8 mouse cellular contexts compared by ENCODE assay signal in genomic region chrX:93069569-93070289, GRCm38 (mm10).
DNase-seq lines count a peak whose midpoint lies in the region; ATAC-seq and TF ChIP-seq lines count a peak whose summit lies in the region.

No protein-coding gene starts in this region.

- H3K4me2 ChIP-seq in midbrain, embryonic 13.5 days (replicated peaks) = peak overlapping the region; percentile 46
- H3K4me2 ChIP-seq in stomach, embryonic 16.5 days (ENCODE audit: low read depth, low read length) = peak overlapping the region; percentile 28

- H3K9ac ChIP-seq in midbrain, embryonic 13.5 days (replicated peaks) = 0 out of 2 replicates have a peak overlapping the region, but pooled peaks have one; percentile 10
- H3K9ac ChIP-seq in stomach, embryonic 16.5 days (ENCODE audit: low read length) = no peak overlapping the region

- no peaks in the 10 kb centered on the region for H3K9me3 ChIP-seq in midbrain, embryonic 13.5 days
- H3K9me3 ChIP-seq in stomach, embryonic 16.5 days (replicated peaks; ENCODE audit: control insufficient read depth, low read length) = no peaks in the 10 kb centered on the region

- H3K27ac ChIP-seq in thymus, adult 2 months (ENCODE audit: control insufficient read depth, insufficient read depth, low read length) = no peak overlapping the region
- no peak overlapping the region for H3K27ac ChIP-seq in cortical plate, adult 2 months (ENCODE audit: insufficient read depth, low read length)
- H3K27ac ChIP-seq in midbrain, embryonic 13.5 days = no peak overlapping the region
- no peak overlapping the region for H3K27ac ChIP-seq in stomach, embryonic 16.5 days (ENCODE audit: low read length)

- H3K27me3 ChIP-seq in thymus, adult 2 months (ENCODE audit: control insufficient read depth, insufficient read depth, low read length) = no peaks in the 10 kb centered on the region
- H3K27me3 ChIP-seq in midbrain, embryonic 13.5 days = no peaks in the 10 kb centered on the region
- no peaks in the 10 kb centered on the region for H3K27me3 ChIP-seq in stomach, embryonic 16.5 days (ENCODE audit: control insufficient read depth, insufficient read depth, low read length)

- peak; percentile 2 for DNase-seq in thymus, adult 2 months
- DNase-seq in thymus, adult 18-20 months = no peak
- DNase-seq in gastrocnemius, postnatal 14 days = peak; percentile 18
- DNase-seq in kidney, adult 18-20 months = peak; percentile 55
- peak; percentile 19 to 35 for DNase-seq in left cerebral cortex, postnatal 36 days (ENCODE audit: low spot score in 2 of 2)

- no peak for TF ChIP-seq POLR2A in thymus, adult 2 months (IDR thresholded peaks at IDR 0.05; ENCODE audit: control insufficient read depth, extremely low read depth, insufficient read depth, low read length, poor library complexity)
- no peak for TF ChIP-seq POLR2A in cortical plate, adult 2 months (IDR thresholded peaks at IDR 0.05; ENCODE audit: extremely low read depth, insufficient read depth, low read length)

- 4% methylated on average over 13 of the region's 13 CpGs for WGBS in thymus, adult 2 months
- 23% methylated on average over 13 of the region's 13 CpGs for WGBS in midbrain, embryonic 13.5 days
- 20% methylated on average over 13 of the region's 13 CpGs for WGBS in stomach, embryonic 16.5 days

- H3K4me1 ChIP-seq in thymus, adult 2 months (replicated peaks; ENCODE audit: control insufficient read depth, insufficient read depth, low read length) = no peaks in the 10 kb centered on the region
- H3K4me1 ChIP-seq in cortical plate, adult 2 months (ENCODE audit: control insufficient read depth, insufficient read depth, low read length) = no peaks in the 10 kb centered on the region
- no peaks in the 10 kb centered on the region for H3K4me1 ChIP-seq in midbrain, embryonic 13.5 days (replicated peaks)
- H3K4me1 ChIP-seq in stomach, embryonic 16.5 days (ENCODE audit: control insufficient read depth, insufficient read depth, low read length) = no peaks in the 10 kb centered on the region

- no peaks in the 10 kb centered on the region for H3K36me3 ChIP-seq in thymus, adult 2 months (ENCODE audit: control insufficient read depth, insufficient read depth, low read length)
- H3K36me3 ChIP-seq in midbrain, embryonic 13.5 days = no peaks in the 10 kb centered on the region
- H3K36me3 ChIP-seq in stomach, embryonic 16.5 days (ENCODE audit: control insufficient read depth, insufficient read depth, low read length) = no peaks in the 10 kb centered on the region

- TF ChIP-seq CTCF in thymus, adult 2 months (IDR thresholded peaks at IDR 0.05; ENCODE audit: borderline replicate concordance, control insufficient read depth, extremely low read depth, insufficient read depth, low read length, poor library complexity) = no peak
- peak; percentile 47; the same call in 1 of the 2 replicates for TF ChIP-seq CTCF in cortical plate, adult 2 months (IDR thresholded peaks at IDR 0.05; ENCODE audit: extremely low read depth, insufficient read depth, low read length)

- H3K4me3 ChIP-seq in thymus, adult 2 months (ENCODE audit: control insufficient read depth, insufficient read depth, low read length) = no peak overlapping the region
- H3K4me3 ChIP-seq in cortical plate, adult 2 months (ENCODE audit: insufficient read depth, low read length) = no peak overlapping the region; the same call in 1 of the 2 replicates
- 0 out of 2 replicates have a peak overlapping the region, but pooled peaks have one; percentile 15 for H3K4me3 ChIP-seq in midbrain, embryonic 13.5 days (replicated peaks)
- no peak overlapping the region; the same call in 1 of the 2 replicates for H3K4me3 ChIP-seq in stomach, embryonic 16.5 days (replicated peaks; ENCODE audit: low read length)

- intact Hi-C loops in gastrocnemius, postnatal 14 days (cut with DNase I; ENCODE audit: low total_unique reads) = no loop called here
- intact Hi-C loops in left cerebral cortex, postnatal 36 days (cut with DNase I) = loop anchor here (5.0 to 10.0 kb wide), 4 partner anchors 65 to 398 kb away; partner anchors contain the start of gene Arx

- ATAC-seq in midbrain, embryonic 13.5 days = peak; percentile 56; the same call in 1 of the 2 replicates
- no peak for ATAC-seq in stomach, embryonic 16.5 days (ENCODE audit: insufficient read depth, low FRiP score)

Comparison
In these comparisons a context has a peak if more than half of its experiments do, and no peak if none do; other contexts are left out.
1. DNase-seq: peak in thymus, adult 2 months (single experiment), gastrocnemius, postnatal 14 days (single experiment), kidney, adult 18-20 months (single experiment) and left cerebral cortex, postnatal 36 days (2 of 2); none in thymus, adult 18-20 months (0 of 2).